Mouse (Mus musculus) ES-E14 (cell line): ENCODE measurements at regions not wholly inside any gene's neighbourhood (a gene's known extent, or its start where the extent isn't known, plus 50 kb on each side); places are given as distances from the start of the nearest gene placed in this dataset.

ENCODE experiments used
- HCFC1 ChIP-seq: IDR thresholded peaks from 2 replicates; pipeline ENCODE4 v1.6.1; 2012; ENCODE audit warnings: low read length, inconsistent platforms, borderline replicate concordance; ENCODE audit not compliant: insufficient read depth
- MAFK ChIP-seq: IDR thresholded peaks from 2 replicates; pipeline ENCODE4 v1.6.1; 2014; ENCODE audit warnings: mild to moderate bottlenecking, low read depth, low read length, inconsistent platforms; ENCODE audit not compliant: insufficient read depth
- ZC3H11A ChIP-seq: IDR thresholded peaks from 2 replicates; pipeline ENCODE4 v1.6.1; 2012; ENCODE audit warnings: low read depth, mild to moderate bottlenecking, inconsistent platforms, low read length, borderline replicate concordance

DNA sequence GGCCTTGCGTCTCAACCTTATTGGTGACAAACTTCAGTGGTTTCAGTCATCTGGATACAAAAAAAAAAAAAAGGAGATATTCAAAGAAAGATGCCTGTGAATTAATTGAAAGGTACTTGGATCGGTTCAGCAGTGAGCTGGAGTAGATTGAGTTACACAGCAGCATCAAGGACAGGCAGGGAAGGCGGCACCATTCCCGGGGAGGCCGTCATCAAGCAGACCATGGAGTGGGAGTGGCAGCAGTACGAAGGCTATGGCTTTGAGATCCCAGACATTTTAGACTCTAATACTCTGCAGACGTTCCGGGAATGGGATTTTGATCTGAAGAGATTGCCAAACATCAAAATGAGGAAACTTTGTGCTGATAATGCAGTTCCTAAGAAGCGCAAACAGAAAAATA lies 750.8 kb downstream of the Crisp4 start:
- TF ChIP-seq MAFK (no peak), ZC3H11A (no peak), HCFC1 (no peak)
